Mouse (Mus musculus): ENCODE measurements around the gene Ier5l. TPM values are rescaled to one million over a fixed set of nuclear protein-coding genes. Genes with fewer than 3 reads are reported as not detected.
A peak's percentile ranks its signal among the peaks of the same experiment; 100 is the strongest.

Gene Ier5l
- 13.3 and 17.7 TPM in 2 replicates for total RNA-seq (2012; rRNA removed)

- peak within 1 kb of the TSS; percentile 82 for H3K27ac ChIP-seq (ENCODE audit: insufficient read depth, low read depth, low read length, poor library complexity, severe bottlenecking)
- peak within 1 kb of the TSS; percentile 90 for H3K9ac ChIP-seq (ENCODE audit: insufficient read depth, low read depth, low read length, poor library complexity, severe bottlenecking)
- H3K4me1 ChIP-seq (ENCODE audit: control insufficient read depth in 2 of 2, insufficient read depth in 2 of 2, low read length in 2 of 2, poor library complexity in 1 of 2) = peaks cover 0 to 13% of the 10 kb centered on the region in 2 experiments; a peak in 2 of 4 replicates
- peak within 1 kb of the TSS; percentile 90 to 92 for H3K4me3 ChIP-seq (ENCODE audit: insufficient read depth in 1 of 2, low read depth in 1 of 2, low read length in 2 of 2, poor library complexity in 1 of 2, severe bottlenecking in 1 of 2)
- TF ChIP-seq MAFK (IDR thresholded peaks at IDR 0.05; ENCODE audit: insufficient read depth, low read depth, low read length) (no peak), ZC3H11A (IDR thresholded peaks at IDR 0.05; ENCODE audit: borderline replicate concordance, low read depth, low read length) (no peak), HCFC1 (IDR thresholded peaks at IDR 0.05; ENCODE audit: borderline replicate concordance, insufficient read depth, low read length) (no peak), CHD2 (IDR thresholded peaks at IDR 0.05; ENCODE audit: low read depth, low read length) (peak; percentile 54), ZNF384 (IDR thresholded peaks at IDR 0.05; ENCODE audit: low read depth, low read length) (no peak)
- in situ Hi-C loops (cut with MboI; ENCODE audit: low sequenced_read_pairs in 2 of 2, unreplicated experiment in 2 of 2) = loop anchor here (25.0 kb wide), 1 partner anchor 313 kb away; no protein-coding TSS in a partner anchor
- peak; percentile 91 for DNase-seq (ENCODE audit: low read depth, low spot score)
- peaks cover 2% of the 10 kb centered on the region; the same call in 1 of the 2 replicates for H3K36me3 ChIP-seq (ENCODE audit: control insufficient read depth, insufficient read depth, low read length, poor library complexity, severe bottlenecking)
- no peaks in the 10 kb centered on the region for H3K9me3 ChIP-seq (ENCODE audit: control insufficient read depth, insufficient read depth, low read depth, low read length)
Observed at GRCm38 (mm10) chr2:30474039-30474438, at the start of gene Ier5l. Gene Ier5l (minus strand): TSS chr2:30474219.

- Histone ChIP-seq H3K27ac (ENCODE audit: insufficient read depth, low read depth, low read length, poor library complexity, severe bottlenecking) (no peak overlapping the region), H3K9me3 (ENCODE audit: control insufficient read depth, insufficient read depth, low read depth, low read length) (no peaks in the 10 kb centered on the region), H3K4me1 (ENCODE audit: control insufficient read depth in 2 of 2, insufficient read depth in 2 of 2, low read length in 2 of 2, poor library complexity in 1 of 2) (peaks cover 2 to 6% of the 10 kb centered on the region in 2 experiments; a peak in 2 of 4 replicates), H3K4me3 (ENCODE audit: insufficient read depth in 1 of 2, low read depth in 1 of 2, low read length in 2 of 2, poor library complexity in 1 of 2, severe bottlenecking in 1 of 2) (no peak overlapping the region), H3K9ac (ENCODE audit: insufficient read depth, low read depth, low read length, poor library complexity, severe bottlenecking) (no peak overlapping the region), H3K36me3 (ENCODE audit: control insufficient read depth, insufficient read depth, low read length, poor library complexity, severe bottlenecking) (no peaks in the 10 kb centered on the region)
- no peak for TF ChIP-seq ZNF384 (IDR thresholded peaks at IDR 0.05; ENCODE audit: low read depth, low read length)
- no peak for DNase-seq (ENCODE audit: low read depth, low spot score)
- in situ Hi-C loops (cut with MboI; ENCODE audit: low sequenced_read_pairs in 2 of 2, unreplicated experiment in 2 of 2) = no loop called here
Observed at GRCm38 (mm10) chr2:30523727-30524126, 49.7 kb upstream of the Ier5l start.

GRCm38 (mm10) chr2:30510711-30511380 is 36.8 kb upstream of the Ier5l start:
- in situ Hi-C loops (cut with MboI; ENCODE audit: low sequenced_read_pairs in 2 of 2, unreplicated experiment in 2 of 2) = no loop called here
- no peak for DNase-seq (ENCODE audit: low read depth, low spot score)
- H3K9me3 ChIP-seq (ENCODE audit: control insufficient read depth, insufficient read depth, low read depth, low read length) = no peaks in the 10 kb centered on the region
- H3K4me1 ChIP-seq (ENCODE audit: control insufficient read depth in 2 of 2, insufficient read depth in 2 of 2, low read length in 2 of 2, poor library complexity in 1 of 2) = peaks cover 0 to 7% of the 10 kb centered on the region in 2 experiments; a peak in 1 of 4 replicates
- no peak overlapping the region for H3K4me3 ChIP-seq (ENCODE audit: insufficient read depth in 1 of 2, low read depth in 1 of 2, low read length in 2 of 2, poor library complexity in 1 of 2, severe bottlenecking in 1 of 2)
- H3K27ac ChIP-seq (ENCODE audit: insufficient read depth, low read depth, low read length, poor library complexity, severe bottlenecking) = no peak overlapping the region
- H3K9ac ChIP-seq (ENCODE audit: insufficient read depth, low read depth, low read length, poor library complexity, severe bottlenecking) = 0 out of 2 replicates have a peak overlapping the region, but pooled peaks have one; percentile 5
- TF ChIP-seq CHD2 (IDR thresholded peaks at IDR 0.05; ENCODE audit: low read depth, low read length) (no peak), HCFC1 (IDR thresholded peaks at IDR 0.05; ENCODE audit: borderline replicate concordance, insufficient read depth, low read length) (no peak)
- no peaks in the 10 kb centered on the region for H3K36me3 ChIP-seq (ENCODE audit: control insufficient read depth, insufficient read depth, low read length, poor library complexity, severe bottlenecking)

GRCm38 (mm10) chr2:30507138-30507727 is 33.2 kb upstream of the Ier5l start:
- Histone ChIP-seq H3K36me3 (ENCODE audit: control insufficient read depth, insufficient read depth, low read length, poor library complexity, severe bottlenecking) (no peaks in the 10 kb centered on the region), H3K4me1 (ENCODE audit: control insufficient read depth in 2 of 2, insufficient read depth in 2 of 2, low read length in 2 of 2, poor library complexity in 1 of 2) (peaks cover 0 to 17% of the 10 kb centered on the region in 2 experiments; a peak in 1 of 4 replicates), H3K27ac (ENCODE audit: insufficient read depth, low read depth, low read length, poor library complexity, severe bottlenecking) (no peak overlapping the region), H3K9me3 (ENCODE audit: control insufficient read depth, insufficient read depth, low read depth, low read length) (no peaks in the 10 kb centered on the region), H3K4me3 (ENCODE audit: insufficient read depth in 1 of 2, low read depth in 1 of 2, low read length in 2 of 2, poor library complexity in 1 of 2, severe bottlenecking in 1 of 2) (no peak overlapping the region), H3K9ac (ENCODE audit: insufficient read depth, low read depth, low read length, poor library complexity, severe bottlenecking) (no peak overlapping the region)
- in situ Hi-C loops (cut with MboI; ENCODE audit: low sequenced_read_pairs in 2 of 2, unreplicated experiment in 2 of 2) = no loop called here
- no peak for DNase-seq (ENCODE audit: low read depth, low spot score)
- TF ChIP-seq ZC3H11A (IDR thresholded peaks at IDR 0.05; ENCODE audit: borderline replicate concordance, low read depth, low read length) = no peak
- no peak for TF ChIP-seq MAFK (IDR thresholded peaks at IDR 0.05; ENCODE audit: insufficient read depth, low read depth, low read length)
- TF ChIP-seq HCFC1 (IDR thresholded peaks at IDR 0.05; ENCODE audit: borderline replicate concordance, insufficient read depth, low read length) = no peak
- no peak for TF ChIP-seq ZNF384 (IDR thresholded peaks at IDR 0.05; ENCODE audit: low read depth, low read length)
- TF ChIP-seq CHD2 (IDR thresholded peaks at IDR 0.05; ENCODE audit: low read depth, low read length) = no peak

Data from ES-E14 (cell line).